Mouse (Mus musculus) CH12.LX (cell line): Measurements from ENCODE around the gene Aqp5. TPM values are rescaled to one million over a fixed set of nuclear protein-coding genes. Genes with fewer than 3 reads are reported as not detected.

Source experiments
- DNase-seq: peaks from one replicate; pipeline ENCODE4 v3.0.0-alpha.2; 2013; ENCODE audit errors: extremely low read depth
- H3K27ac ChIP-seq: 2 replicates; pipeline ENCODE4 v1.5.1; 2012; ENCODE audit warnings: low read depth, mild to moderate bottlenecking, control low read depth, moderate library complexity; ENCODE audit not compliant: insufficient read depth
- H3K27me3 ChIP-seq: replicated peaks from 2 replicates; pipeline ENCODE3; 2012; ENCODE audit warnings: inconsistent platforms
- H3K36me3 ChIP-seq, 2 experiments: replicated peaks in 1 of 2; 2 replicates each; pipeline versions ENCODE3 to v1.6.1; 2012; ENCODE audit warnings: inconsistent platforms in 1 of 2, low read length in 1 of 2, mild to moderate bottlenecking in 1 of 2, mixed read lengths in 1 of 2, moderate library complexity in 1 of 2; ENCODE audit not compliant: control insufficient read depth in 1 of 2, insufficient read depth in 1 of 2
- H3K4me1 ChIP-seq, 2 experiments: 2 replicates each; pipeline ENCODE4 v1.6.1; 2012; ENCODE audit warnings: inconsistent platforms in 1 of 2, moderate library complexity in 1 of 2; ENCODE audit not compliant: insufficient read depth in 2 of 2, control insufficient read depth in 1 of 2
- H3K4me2 ChIP-seq: 2 replicates; pipeline ENCODE4 v1.6.1; 2012; ENCODE audit warnings: low read depth, mild to moderate bottlenecking, control low read depth; ENCODE audit not compliant: poor library complexity, insufficient read depth, severe bottlenecking
- H3K4me3 ChIP-seq, 3 experiments: fragments of 150-350 bp in 1 of 3; sonication (generic) in 1 of 3; replicated peaks in 1 of 3; 2 replicates each; pipeline versions ENCODE3 to v1.5.1; 2011 to 2012; ENCODE audit warnings: low read depth in 2 of 3, low read length in 2 of 3, mild to moderate bottlenecking in 2 of 3, moderate library complexity in 2 of 3, control low read depth in 1 of 3, improper control_type of control experiment in 1 of 3, inconsistent platforms in 1 of 3, mixed read lengths in 1 of 3; ENCODE audit not compliant: poor library complexity in 1 of 3
- H3K79me2 ChIP-seq: replicated peaks from 2 replicates; pipeline ENCODE4 v1.6.1; 2012; ENCODE audit warnings: mild to moderate bottlenecking, moderate library complexity; ENCODE audit not compliant: control insufficient read depth, poor library complexity, insufficient read depth, severe bottlenecking; ENCODE audit errors: extremely low read depth
- H3K9ac ChIP-seq: 2 replicates; pipeline ENCODE4 v1.6.1; 2012; ENCODE audit warnings: low read depth, mild to moderate bottlenecking, control low read depth, moderate library complexity; ENCODE audit not compliant: insufficient read depth
- H3K9me3 ChIP-seq: replicated peaks from 2 replicates; pipeline ENCODE3; 2012; ENCODE audit warnings: low read length, inconsistent platforms, mixed read lengths
- BHLHE40 ChIP-seq: IDR thresholded peaks from 2 replicates; pipeline ENCODE4 v1.6.1; 2011; ENCODE audit warnings: mild to moderate bottlenecking, low read depth, low read length, improper control_type of control experiment
- CHD1 ChIP-seq: IDR thresholded peaks from 2 replicates; pipeline ENCODE4 v1.6.1; 2012; ENCODE audit warnings: low read depth, low read length, improper control_type of control experiment, inconsistent platforms
- CHD2 ChIP-seq: IDR thresholded peaks from 2 replicates; pipeline ENCODE4 v1.6.1; 2011; ENCODE audit warnings: low read length, improper control_type of control experiment
- E2F4 ChIP-seq: IDR thresholded peaks from 2 replicates; pipeline ENCODE4 v1.6.1; 2011; ENCODE audit warnings: low read depth, low read length, improper control_type of control experiment; ENCODE audit not compliant: insufficient replicate concordance
- GABPA ChIP-seq: IDR thresholded peaks from 2 replicates; pipeline ENCODE4 v1.6.1; 2012; ENCODE audit warnings: low read depth, low read length, improper control_type of control experiment, inconsistent platforms; ENCODE audit not compliant: insufficient replicate concordance
- JUN ChIP-seq: IDR thresholded peaks from 2 replicates; pipeline ENCODE4 v1.6.1; 2011; ENCODE audit warnings: low read depth, mild to moderate bottlenecking, low read length, improper control_type of control experiment, moderate library complexity; ENCODE audit not compliant: insufficient read depth
- KAT2A ChIP-seq: IDR thresholded peaks from 2 replicates; pipeline ENCODE4 v1.6.1; 2012; ENCODE audit warnings: low read length, improper control_type of control experiment, inconsistent platforms; ENCODE audit not compliant: insufficient replicate concordance
- MAFK ChIP-seq: IDR thresholded peaks from 2 replicates; pipeline ENCODE4 v1.6.1; 2011; ENCODE audit warnings: low read length, improper control_type of control experiment; ENCODE audit not compliant: insufficient replicate concordance
- MEF2A ChIP-seq: IDR thresholded peaks from 2 replicates; pipeline ENCODE4 v1.6.1; 2014; ENCODE audit warnings: low read depth, mild to moderate bottlenecking, inconsistent platforms, low read length, improper control_type of control experiment, borderline replicate concordance
- MXI1 ChIP-seq: IDR thresholded peaks from 2 replicates; pipeline ENCODE4 v1.6.1; 2011; ENCODE audit warnings: mild to moderate bottlenecking, low read depth, low read length, improper control_type of control experiment
- MYC ChIP-seq: IDR thresholded peaks from 2 replicates; pipeline ENCODE4 v1.6.1; 2011; ENCODE audit warnings: low read depth, mild to moderate bottlenecking, improper control_type of control experiment, low read length
- NRF1 ChIP-seq: IDR thresholded peaks from 2 replicates; pipeline ENCODE4 v1.6.1; 2014; ENCODE audit warnings: low read depth, mild to moderate bottlenecking, inconsistent platforms, low read length, improper control_type of control experiment, moderate library complexity
- POLR2AphosphoS2 ChIP-seq: IDR thresholded peaks from 2 replicates; pipeline ENCODE4 v1.6.1; 2011; ENCODE audit warnings: low read depth, low read length, improper control_type of control experiment
- SIN3A ChIP-seq: IDR thresholded peaks from 2 replicates; pipeline ENCODE4 v1.6.1; 2012; ENCODE audit warnings: low read length, improper control_type of control experiment, inconsistent platforms
- TBP ChIP-seq: conservative IDR thresholded peaks from 2 replicates; pipeline ENCODE4 v1.6.1; 2011; ENCODE audit warnings: low read depth, low read length, improper control_type of control experiment
- ZMIZ1 ChIP-seq: IDR thresholded peaks from 2 replicates; pipeline ENCODE4 v1.6.1; 2012; ENCODE audit warnings: low read depth, mild to moderate bottlenecking, inconsistent platforms, low read length, improper control_type of control experiment
- ZNF384 ChIP-seq: IDR thresholded peaks from 2 replicates; pipeline ENCODE4 v1.6.1; 2012; ENCODE audit warnings: low read depth, low read length, improper control_type of control experiment, inconsistent platforms
- dilution Hi-C: fragments of 300-500 bp; cut with MboI; formaldehyde crosslinking; loops from 2 replicates; pipeline ENCODE4 v1.14.3; 2020; ENCODE audit warnings: low sequenced_read_pairs; ENCODE audit not compliant: extremely low pct_unique_long_range_greater_than_20kb, extremely low pct_ligation_motif_present
- in situ Hi-C: fragments of 300-500 bp; cut with MboI; formaldehyde crosslinking; loops from 3 replicates; pipeline ENCODE4 v1.14.3; 2019; ENCODE audit warnings: low sequenced_read_pairs, low pct_ligation_motif_present, low pct_unique_long_range_greater_than_20kb, mixed read lengths
- polyA plus RNA-seq: library from polyadenylated mRNA; unstranded; fragments of >175 nt; gene quantifications from 2 replicates; pipeline ENCODE4 v1.2.1, GENCODE M21; 2012; ENCODE audit warnings: low read depth; ENCODE audit not compliant: insufficient read length
- total RNA-seq, 2 experiments: library from RNA; depleted of rRNA; stranded (reverse); fragments of 300-350 nt in 1 of 2; fragments of >200 nt in 1 of 2; gene quantifications; 2 replicates each; pipeline ENCODE4 v1.2.3; 2012 to 2014

The Aqp5 gene
- total and polyA plus RNA-seq, 3 experiments = not detected

GRCm38 (mm10) chr15:99584407-99585202, 6.0 kb upstream of the Aqp5 start:
- Histone ChIP-seq H3K9me3 (peaks cover 9% of the 10 kb centered on the region), H3K4me2 (peak overlapping the region; percentile 39), H3K27me3 (peaks cover 93% of the 10 kb centered on the region), H3K4me3 (no peak overlapping the region), H3K9ac (no peak overlapping the region), H3K4me1 (peaks cover 3 to 6% of the 10 kb centered on the region in 2 experiments; a peak in 2 of 4 replicates), H3K27ac (no peak overlapping the region), H3K79me2 (no peaks in the 10 kb centered on the region), H3K36me3 (no peaks in the 10 kb centered on the region)
- no peak for TF ChIP-seq MEF2A
- peak; percentile 71 for TF ChIP-seq NRF1
- dilution Hi-C loops = no loop called here
- in situ Hi-C loops = no loop called here
- DNase-seq = no peak

- Histone ChIP-seq H3K36me3 (no peaks in the 10 kb centered on the region), H3K4me1 (peaks cover 3 to 6% of the 10 kb centered on the region in 2 experiments; a peak in 2 of 4 replicates), H3K9me3 (peaks cover 11% of the 10 kb centered on the region), H3K4me2 (no peak overlapping the region), H3K4me3 (no peak overlapping the region), H3K27ac (no peak overlapping the region), H3K9ac (no peak overlapping the region), H3K27me3 (peaks cover 89% of the 10 kb centered on the region), H3K79me2 (no peaks in the 10 kb centered on the region)
- dilution Hi-C loops = no loop called here
- no peak for DNase-seq
- in situ Hi-C loops = no loop called here
- TF ChIP-seq E2F4 (no peak), TBP (no peak), SIN3A (no peak), MYC (no peak), ZNF384 (no peak)
Observed at GRCm38 (mm10) chr15:99585741-99586140, 4.8 kb upstream of the Aqp5 start.

GRCm38 (mm10) chr15:99586525-99586924, 4.1 kb upstream of the Aqp5 start:
- dilution Hi-C loops (no loop called here), in situ Hi-C loops (no loop called here)
- no peak for DNase-seq
- Histone ChIP-seq H3K4me2 (no peak overlapping the region), H3K9ac (no peak overlapping the region), H3K79me2 (no peaks in the 10 kb centered on the region), H3K9me3 (peaks cover 13% of the 10 kb centered on the region), H3K27ac (no peak overlapping the region), H3K4me1 (peaks cover 3 to 6% of the 10 kb centered on the region in 2 experiments; a peak in 2 of 4 replicates), H3K4me3 (no peak overlapping the region), H3K36me3 (no peaks in the 10 kb centered on the region), H3K27me3 (peaks cover 86% of the 10 kb centered on the region)
- TF ChIP-seq CHD2 (no peak), MYC (no peak), CHD1 (no peak), TBP (no peak), MXI1 (no peak), GABPA (no peak), BHLHE40 (no peak), POLR2AphosphoS2 (no peak), MAFK (no peak), KAT2A (no peak), ZMIZ1 (no peak), JUN (no peak)
